Mouse (Mus musculus) heart, embryonic 13.5 days (tissue): ENCODE results near the gene Dock4. TPM values are rescaled to one million over a fixed set of nuclear protein-coding genes. Genes with fewer than 3 reads are reported as not detected.

Experiments used
- ATAC-seq: fragments of 200-750 bp; cut with Nextera tagmentation; 2 replicates; pipeline ENCODE4 v1.8.0; 2017; ENCODE audit warnings: moderate TSS enrichment; ENCODE audit not compliant: insufficient number of reproducible peaks, low FRiP score, low TSS enrichment; ENCODE audit errors: extremely low read depth
- H3K27ac ChIP-seq: fragments of 300-500 bp; sonication (generic); replicated peaks from 2 replicates; pipeline ENCODE4 v1.5.1; 2015; ENCODE audit warnings: moderate library complexity, mild to moderate bottlenecking, inconsistent platforms
- H3K27me3 ChIP-seq: fragments of 300-500 bp; sonication (generic); replicated peaks from 2 replicates; pipeline ENCODE4 v1.6.1; 2015; ENCODE audit warnings: mild to moderate bottlenecking, inconsistent platforms
- H3K36me3 ChIP-seq: fragments of 300-500 bp; sonication (generic); 2 replicates; pipeline ENCODE4 v1.6.1; 2015; ENCODE audit warnings: mild to moderate bottlenecking, inconsistent platforms
- H3K4me1 ChIP-seq: fragments of 300-500 bp; sonication (generic); 2 replicates; pipeline ENCODE4 v1.6.1; 2015; ENCODE audit warnings: inconsistent platforms
- H3K4me2 ChIP-seq: fragments of 300-500 bp; sonication (generic); 2 replicates; pipeline ENCODE4 v1.6.1; 2015; ENCODE audit warnings: inconsistent platforms, mild to moderate bottlenecking, moderate library complexity
- H3K4me3 ChIP-seq: fragments of 300-500 bp; sonication (generic); 2 replicates; pipeline ENCODE4 v1.5.1; 2015; ENCODE audit warnings: moderate library complexity, mild to moderate bottlenecking, inconsistent platforms
- H3K9ac ChIP-seq: fragments of 300-500 bp; sonication (generic); 2 replicates; pipeline ENCODE4 v1.6.1; 2015; ENCODE audit warnings: inconsistent platforms, mild to moderate bottlenecking, moderate library complexity
- H3K9me3 ChIP-seq: fragments of 300-500 bp; sonication (generic); 2 replicates; pipeline ENCODE4 v1.6.1; 2016; ENCODE audit warnings: inconsistent platforms
- WGBS: fragments of 180-500 bp; shearing (Covaris S2); methylation state at CpG from one replicate; pipeline ENCODE4 v1.1.7; 2015; ENCODE audit warnings: mixed read lengths; 5-methylcytosine and 5-hydroxymethylcytosine counted together
- polyA plus RNA-seq: library from polyadenylated mRNA; unstranded; fragments of >200 nt; fragmentation: Nextera tagmentation; extraction: Ambion mirVana; gene quantifications from 2 replicates; pipeline ENCODE4 v1.2.1, GENCODE M21; 2015

Dock4 gene
- polyA plus RNA-seq, 1 experiment from 2014 or later = 6.9 TPM

DNA sequence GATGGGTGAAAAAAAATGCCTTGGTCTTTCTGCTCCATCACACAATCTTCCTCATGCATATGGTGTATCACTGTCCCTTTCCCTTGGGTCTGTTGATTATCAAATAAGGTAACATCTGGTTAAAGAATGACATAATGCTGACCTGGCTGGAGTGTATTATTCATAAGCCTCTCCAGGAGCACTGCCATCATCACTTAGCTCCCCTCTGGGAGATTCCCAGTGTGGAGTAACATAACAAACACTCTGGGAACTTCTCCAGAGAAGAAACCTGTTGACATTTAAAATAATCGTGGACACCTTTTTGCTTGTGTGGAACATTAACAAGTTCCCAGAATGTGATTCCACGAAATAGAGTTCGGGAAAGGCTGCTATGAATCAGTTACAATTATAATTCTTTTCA is 128.3 kb downstream of the Dock4 start:
- Histone ChIP-seq H3K27ac (no peak overlapping the region), H3K4me2 (no peak overlapping the region), H3K9me3 (no peaks in the 10 kb centered on the region), H3K36me3 (no peaks in the 10 kb centered on the region), H3K9ac (no peak overlapping the region), H3K27me3 (no peaks in the 10 kb centered on the region), H3K4me1 (peaks cover 13% of the 10 kb centered on the region), H3K4me3 (no peak overlapping the region)
- 50% methylated on average over 3 of the region's 3 CpGs for WGBS
- ATAC-seq = no peak

DNA sequence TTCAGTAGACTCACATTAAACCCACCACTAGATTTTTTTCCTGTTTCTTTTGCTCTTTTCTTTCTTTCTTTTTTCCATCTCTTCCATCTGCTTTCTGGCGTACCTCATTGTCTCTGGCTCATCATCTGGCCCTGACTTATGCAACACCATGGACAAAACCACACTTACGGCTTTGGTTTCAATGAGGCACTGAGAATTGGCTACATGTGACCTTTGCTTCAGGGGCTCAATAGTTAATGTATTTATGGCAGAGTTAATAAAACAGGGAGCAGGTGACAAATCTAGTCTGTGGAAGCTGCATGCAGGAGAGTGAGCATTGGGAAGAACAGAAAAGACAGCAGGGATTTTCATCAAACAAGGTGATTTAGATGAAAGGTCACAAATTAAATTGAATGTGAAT is 131.0 kb downstream of the Dock4 start:
- no peak overlapping the region for H3K9ac ChIP-seq
- H3K36me3 ChIP-seq = no peaks in the 10 kb centered on the region
- no peak overlapping the region for H3K27ac ChIP-seq
- H3K4me1 ChIP-seq = peaks cover 4% of the 10 kb centered on the region
- H3K4me3 ChIP-seq = no peak overlapping the region
- H3K4me2 ChIP-seq = no peak overlapping the region
- WGBS = 87% methylated on average over 2 of the region's 2 CpGs
- no peaks in the 10 kb centered on the region for H3K9me3 ChIP-seq
- no peaks in the 10 kb centered on the region for H3K27me3 ChIP-seq
- ATAC-seq = no peak

DNA sequence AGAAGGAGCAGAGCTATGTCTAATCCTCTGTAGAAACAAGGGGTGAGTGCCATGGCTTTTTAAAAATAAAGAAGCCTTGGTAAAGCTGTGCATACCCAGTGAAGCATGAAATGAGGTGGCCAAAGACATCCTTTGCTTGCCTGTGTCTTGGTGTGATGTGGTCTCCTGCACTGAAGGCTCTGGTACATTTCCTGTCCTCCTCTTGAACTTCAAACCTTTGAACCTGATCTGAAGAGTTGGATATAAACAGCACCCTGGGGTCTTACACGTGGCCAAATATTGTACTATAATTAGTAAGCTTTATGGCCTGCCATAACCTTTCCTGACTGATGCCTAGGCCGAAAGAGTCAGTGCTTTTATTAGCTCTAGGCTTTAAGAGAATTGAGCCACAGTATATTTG is 134.6 kb downstream of the Dock4 start:
- no peak overlapping the region for H3K4me3 ChIP-seq
- peaks cover 4% of the 10 kb centered on the region for H3K4me1 ChIP-seq
- no peak for ATAC-seq
- WGBS = 34% methylated on average over 2 of the region's 2 CpGs
- no peak overlapping the region for H3K9ac ChIP-seq
- H3K27ac ChIP-seq = no peak overlapping the region
- H3K4me2 ChIP-seq = no peak overlapping the region
- no peaks in the 10 kb centered on the region for H3K9me3 ChIP-seq
- H3K27me3 ChIP-seq = no peaks in the 10 kb centered on the region
- no peaks in the 10 kb centered on the region for H3K36me3 ChIP-seq

DNA sequence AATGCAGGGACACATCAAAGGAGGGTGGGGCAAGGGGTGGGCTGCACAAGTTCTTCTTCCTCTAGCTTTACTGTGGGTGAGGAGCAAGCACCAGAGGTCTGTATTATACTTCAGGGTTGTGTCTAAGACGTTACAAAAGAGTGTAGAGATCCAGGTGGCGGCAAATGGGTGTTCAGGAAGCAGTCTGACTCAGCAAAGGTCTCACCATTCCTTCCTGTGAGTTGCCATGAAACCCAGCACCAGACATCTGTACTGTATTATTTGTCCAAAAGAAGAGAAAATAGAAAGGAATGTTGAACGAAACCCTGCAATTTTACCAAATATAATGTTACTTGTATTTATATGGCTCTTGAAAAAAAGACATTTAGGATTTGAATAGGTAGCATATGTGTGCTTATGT is 135.3 kb downstream of the Dock4 start:
- ATAC-seq = no peak
- Histone ChIP-seq H3K4me1 (peaks cover 4% of the 10 kb centered on the region), H3K9me3 (no peaks in the 10 kb centered on the region), H3K36me3 (no peaks in the 10 kb centered on the region), H3K27me3 (no peaks in the 10 kb centered on the region), H3K9ac (no peak overlapping the region), H3K4me2 (no peak overlapping the region), H3K27ac (no peak overlapping the region), H3K4me3 (no peak overlapping the region)
- WGBS = 72% methylated on average over 3 of the region's 3 CpGs

DNA sequence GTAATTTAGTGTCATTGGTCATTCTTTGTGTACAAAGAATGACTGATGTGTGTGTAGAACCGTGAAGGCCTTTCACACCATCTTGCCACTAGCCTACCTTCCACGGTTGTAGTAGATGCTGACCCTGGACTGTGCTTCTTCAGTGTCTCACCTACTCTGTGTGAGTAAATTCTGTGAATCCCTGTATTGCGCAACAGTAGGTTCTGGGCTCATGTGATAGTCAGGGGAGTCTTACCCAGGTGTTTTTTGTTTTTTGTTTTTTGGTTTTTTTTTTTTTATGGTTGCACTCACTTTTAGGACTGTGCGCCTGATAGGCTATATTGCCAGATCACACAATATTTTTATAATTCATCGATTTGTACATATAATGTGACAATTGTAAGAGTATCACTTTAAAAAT is 136.3 kb downstream of the Dock4 start:
- H3K4me1 ChIP-seq = peaks cover 4% of the 10 kb centered on the region
- no peaks in the 10 kb centered on the region for H3K27me3 ChIP-seq
- no peak for ATAC-seq
- no peak overlapping the region for H3K4me3 ChIP-seq
- no peak overlapping the region for H3K4me2 ChIP-seq
- H3K36me3 ChIP-seq = no peaks in the 10 kb centered on the region
- H3K9ac ChIP-seq = no peak overlapping the region
- no peak overlapping the region for H3K27ac ChIP-seq
- 83% methylated on average over 5 of the region's 5 CpGs for WGBS
- H3K9me3 ChIP-seq = no peaks in the 10 kb centered on the region

DNA sequence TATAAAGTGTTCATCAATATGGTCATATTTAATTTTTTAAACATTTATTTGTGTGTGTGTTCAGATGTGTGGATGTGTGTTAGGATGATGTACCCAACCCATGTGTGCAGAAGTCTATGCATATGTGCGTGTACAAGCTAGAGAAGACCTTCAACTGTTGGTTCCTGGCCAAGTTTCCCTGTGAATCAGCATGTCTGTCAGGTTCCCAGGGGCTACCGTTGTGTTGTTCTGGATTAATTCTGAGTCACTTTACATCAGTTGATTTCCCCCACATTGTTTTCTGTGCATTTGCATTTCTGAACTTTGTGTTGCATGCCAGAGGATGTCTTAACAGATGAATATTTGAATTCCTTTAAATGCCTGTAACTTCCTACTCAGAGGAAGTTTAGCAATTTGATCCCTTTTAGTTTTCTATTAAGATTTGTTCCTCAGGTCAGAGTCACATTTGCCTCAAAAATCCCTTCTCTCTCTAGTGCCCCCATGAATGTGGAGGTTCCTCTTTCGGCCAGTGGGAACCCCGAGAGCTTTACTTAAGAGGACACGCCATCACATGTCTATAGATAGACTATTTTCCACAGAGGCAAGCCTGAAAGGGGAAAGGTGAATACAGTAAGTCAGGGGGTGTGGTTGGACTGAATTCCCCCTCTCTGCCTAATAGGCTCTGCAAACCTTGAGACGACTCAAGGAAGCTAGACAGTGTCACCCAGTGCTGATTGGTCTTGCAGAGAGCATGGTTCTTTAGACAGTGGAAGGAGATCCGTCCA is 139.0 kb downstream of the Dock4 start:
- ATAC-seq = no peak
- H3K27me3 ChIP-seq = no peaks in the 10 kb centered on the region
- H3K27ac ChIP-seq = no peak overlapping the region
- 64% methylated on average over 7 of the region's 7 CpGs for WGBS
- H3K9me3 ChIP-seq = no peaks in the 10 kb centered on the region
- H3K9ac ChIP-seq = no peak overlapping the region
- H3K4me3 ChIP-seq = no peak overlapping the region
- no peak overlapping the region for H3K4me2 ChIP-seq
- peaks cover 4% of the 10 kb centered on the region for H3K4me1 ChIP-seq
- no peaks in the 10 kb centered on the region for H3K36me3 ChIP-seq

DNA sequence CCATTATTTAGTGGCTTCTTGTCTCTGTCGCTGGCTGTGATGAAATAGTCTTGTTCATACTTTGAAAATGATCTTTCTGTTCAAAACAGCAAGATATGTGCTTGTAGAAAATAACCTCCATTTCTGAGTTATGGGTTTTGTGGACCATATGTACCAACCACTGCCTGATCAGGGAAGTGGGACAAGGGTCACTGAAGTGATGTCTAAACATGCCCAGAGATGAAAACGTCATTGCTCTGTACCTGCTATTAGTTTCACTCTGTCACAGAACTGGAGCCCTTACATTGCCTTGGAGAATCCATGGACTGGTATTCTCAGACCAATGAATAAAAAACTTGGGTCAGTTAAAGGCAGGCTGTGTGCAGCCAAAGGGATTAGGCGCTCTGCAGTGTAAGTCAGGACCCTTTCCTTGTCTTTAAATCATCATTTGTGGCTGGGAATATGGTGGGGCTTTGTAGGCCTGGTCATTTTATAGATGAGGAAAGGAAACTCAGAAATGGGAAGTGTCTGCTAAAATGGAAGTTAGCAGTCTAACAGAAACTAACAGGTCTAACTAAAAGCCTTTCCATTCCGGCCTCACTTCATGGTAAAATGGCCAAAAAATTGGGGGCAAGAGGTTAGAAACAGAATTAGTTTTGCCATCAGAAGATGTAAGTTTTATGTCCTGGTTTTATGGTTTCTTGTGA is 139.8 kb downstream of the Dock4 start:
- Histone ChIP-seq H3K4me2 (no peak overlapping the region), H3K4me3 (no peak overlapping the region), H3K27me3 (no peaks in the 10 kb centered on the region), H3K9me3 (no peaks in the 10 kb centered on the region), H3K27ac (no peak overlapping the region), H3K36me3 (no peaks in the 10 kb centered on the region), H3K4me1 (no peaks in the 10 kb centered on the region), H3K9ac (no peak overlapping the region)
- ATAC-seq = no peak
- WGBS = 78% methylated on average over 4 of the region's 4 CpGs

DNA sequence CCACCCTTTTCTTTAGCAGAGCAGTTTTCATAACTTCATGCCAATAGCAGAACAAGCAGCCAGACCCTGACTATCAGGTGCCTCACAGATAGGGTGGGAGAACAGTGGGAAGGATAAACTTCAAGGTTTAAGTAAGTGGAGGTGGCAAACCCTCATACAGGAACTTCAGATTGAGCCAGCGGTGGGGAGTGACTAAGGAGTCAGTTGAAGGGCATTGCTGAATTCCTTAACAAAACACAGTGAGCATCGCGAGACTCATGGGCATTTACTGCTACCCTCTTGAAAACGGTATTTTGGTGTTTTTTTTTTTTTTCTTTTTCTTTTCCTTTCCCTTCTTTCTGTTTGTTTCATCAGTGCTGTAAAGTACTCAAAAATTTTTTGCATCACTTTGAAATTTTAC is 148.4 kb downstream of the Dock4 start:
- ATAC-seq = no peak
- H3K27ac ChIP-seq = no peak overlapping the region
- H3K9me3 ChIP-seq = no peaks in the 10 kb centered on the region
- 65% methylated on average over 4 of the region's 4 CpGs for WGBS
- no peaks in the 10 kb centered on the region for H3K36me3 ChIP-seq
- H3K27me3 ChIP-seq = no peaks in the 10 kb centered on the region
- H3K4me1 ChIP-seq = peaks cover 16% of the 10 kb centered on the region
- H3K4me2 ChIP-seq = no peak overlapping the region
- no peak overlapping the region for H3K4me3 ChIP-seq
- no peak overlapping the region for H3K9ac ChIP-seq

DNA sequence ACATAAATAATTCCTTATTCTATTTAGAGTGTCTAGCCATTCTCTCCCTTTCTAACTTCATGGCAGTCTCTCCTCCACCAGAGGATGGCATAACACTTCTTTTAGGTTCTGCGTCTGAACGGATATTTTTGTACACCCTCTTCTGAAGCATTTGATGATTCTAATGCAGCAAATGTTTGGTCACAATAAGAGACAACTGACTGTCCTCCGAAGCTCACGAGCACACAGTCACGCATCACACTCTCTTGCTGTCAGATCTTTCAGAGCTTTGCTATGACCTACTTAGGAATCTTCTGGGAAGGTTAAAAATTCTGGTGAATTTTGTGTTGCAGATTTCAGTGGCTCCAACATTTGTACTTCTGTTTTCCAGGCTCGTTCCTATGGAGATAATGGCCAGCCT is 149.7 kb downstream of the Dock4 start:
- no peak overlapping the region for H3K9ac ChIP-seq
- H3K27ac ChIP-seq = no peak overlapping the region
- no peak overlapping the region for H3K4me2 ChIP-seq
- H3K4me1 ChIP-seq = peaks cover 16% of the 10 kb centered on the region
- ATAC-seq = no peak
- no peaks in the 10 kb centered on the region for H3K36me3 ChIP-seq
- H3K9me3 ChIP-seq = no peaks in the 10 kb centered on the region
- 72% methylated on average over 6 of the region's 6 CpGs for WGBS
- no peak overlapping the region for H3K4me3 ChIP-seq
- H3K27me3 ChIP-seq = no peaks in the 10 kb centered on the region

DNA sequence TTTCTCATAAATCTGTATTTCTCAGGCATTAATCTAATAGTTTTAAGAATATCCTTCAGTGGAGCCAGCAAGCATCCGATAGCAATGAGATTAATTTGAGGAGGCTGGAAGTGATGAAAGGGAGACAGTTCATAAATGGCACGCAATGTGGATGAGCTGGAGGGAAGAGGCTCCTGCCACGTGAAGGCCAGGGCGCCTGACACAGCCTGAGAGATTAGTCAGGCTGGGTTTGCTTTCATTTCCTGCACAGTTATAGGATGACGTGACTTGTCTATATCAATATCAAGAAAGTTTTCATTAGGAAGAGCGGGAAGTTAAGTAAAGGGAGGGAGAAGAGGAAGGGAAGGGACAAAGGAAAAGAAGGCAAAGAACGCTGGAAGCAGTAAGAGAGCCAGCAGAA is 150.3 kb downstream of the Dock4 start:
- H3K27ac ChIP-seq = no peak overlapping the region
- no peak for ATAC-seq
- no peak overlapping the region for H3K4me3 ChIP-seq
- 52% methylated on average over 7 of the region's 7 CpGs for WGBS
- H3K27me3 ChIP-seq = no peaks in the 10 kb centered on the region
- no peak overlapping the region for H3K4me2 ChIP-seq
- H3K36me3 ChIP-seq = no peaks in the 10 kb centered on the region
- H3K4me1 ChIP-seq = peaks cover 16% of the 10 kb centered on the region
- H3K9me3 ChIP-seq = no peaks in the 10 kb centered on the region
- H3K9ac ChIP-seq = no peak overlapping the region

DNA sequence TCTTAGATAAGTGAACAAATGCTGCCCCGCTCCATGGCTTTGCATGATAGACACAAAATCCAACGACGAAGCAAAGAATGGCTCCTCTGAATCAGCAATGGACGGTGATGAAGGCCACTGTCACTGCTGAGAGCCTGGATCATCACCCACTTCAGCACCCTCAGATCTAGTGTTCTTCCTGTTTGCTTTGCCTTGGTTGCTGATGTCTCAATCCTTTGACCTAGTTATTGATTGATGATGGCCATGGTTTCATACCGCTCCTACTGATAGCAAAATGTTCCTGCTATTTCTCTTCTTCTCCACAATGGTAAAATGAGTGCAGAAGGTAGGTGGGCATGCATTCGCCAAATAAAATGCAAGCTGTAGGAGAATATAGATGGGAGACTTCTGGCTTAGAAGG is 150.7 kb downstream of the Dock4 start:
- no peak overlapping the region for H3K9ac ChIP-seq
- no peaks in the 10 kb centered on the region for H3K27me3 ChIP-seq
- no peak overlapping the region for H3K4me3 ChIP-seq
- peaks cover 17% of the 10 kb centered on the region for H3K4me1 ChIP-seq
- no peak overlapping the region for H3K27ac ChIP-seq
- ATAC-seq = no peak
- H3K9me3 ChIP-seq = no peaks in the 10 kb centered on the region
- no peak overlapping the region for H3K4me2 ChIP-seq
- 55% methylated on average over 6 of the region's 6 CpGs for WGBS
- H3K36me3 ChIP-seq = no peaks in the 10 kb centered on the region

DNA sequence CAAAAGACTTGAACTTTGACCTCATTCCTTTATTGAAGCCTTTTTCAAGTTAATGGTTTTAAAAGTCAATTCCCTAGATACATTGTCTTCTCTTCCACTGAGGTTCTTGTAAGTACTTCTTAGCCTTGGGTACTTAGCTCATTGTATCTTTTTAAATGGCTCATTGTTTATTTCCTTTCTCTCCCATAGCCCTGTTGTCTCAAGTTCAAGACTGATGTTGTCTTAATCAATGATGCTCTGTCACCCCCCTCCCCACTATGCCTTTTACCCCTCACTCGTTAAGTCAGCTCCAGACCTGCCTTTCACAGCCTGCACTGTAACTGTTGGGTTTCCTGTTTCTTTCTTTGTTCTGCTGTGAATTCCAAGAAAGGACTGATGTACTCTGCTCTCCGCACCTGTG is 154.2 kb downstream of the Dock4 start:
- Histone ChIP-seq H3K9me3 (no peaks in the 10 kb centered on the region), H3K27me3 (no peaks in the 10 kb centered on the region), H3K4me3 (no peak overlapping the region), H3K4me1 (peaks cover 19% of the 10 kb centered on the region), H3K9ac (no peak overlapping the region), H3K4me2 (no peak overlapping the region), H3K27ac (no peak overlapping the region), H3K36me3 (no peaks in the 10 kb centered on the region)
- WGBS = 66% methylated on average over 2 of the region's 2 CpGs
- ATAC-seq = no peak
